Mouse (Mus musculus): Measurements from ENCODE around the gene Dnajc17.

Gene Dnajc17

DNA sequence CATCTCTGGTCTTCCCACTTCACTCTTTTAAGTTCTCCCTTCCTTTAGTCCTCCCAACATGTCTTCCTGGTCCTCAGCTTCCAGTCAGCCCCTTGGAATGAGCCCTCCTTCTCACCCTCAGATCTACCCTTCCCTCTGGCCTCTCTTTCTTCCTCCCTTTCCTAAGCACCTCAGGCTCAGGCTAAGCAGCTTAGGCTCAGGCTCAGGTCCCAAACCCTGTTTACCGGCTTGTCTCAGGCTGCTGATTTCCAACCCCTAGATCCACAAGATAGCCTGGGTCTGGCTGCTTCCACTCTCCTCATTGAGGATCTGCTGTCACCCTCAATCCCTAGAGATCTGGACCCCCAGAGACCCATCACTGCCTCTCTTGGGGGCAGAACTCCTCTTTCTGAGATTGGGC, 10.5 kb downstream of the Dnajc17 start:
- DNase-seq (ENCODE audit: low read depth, low spot score): no peak

DNA sequence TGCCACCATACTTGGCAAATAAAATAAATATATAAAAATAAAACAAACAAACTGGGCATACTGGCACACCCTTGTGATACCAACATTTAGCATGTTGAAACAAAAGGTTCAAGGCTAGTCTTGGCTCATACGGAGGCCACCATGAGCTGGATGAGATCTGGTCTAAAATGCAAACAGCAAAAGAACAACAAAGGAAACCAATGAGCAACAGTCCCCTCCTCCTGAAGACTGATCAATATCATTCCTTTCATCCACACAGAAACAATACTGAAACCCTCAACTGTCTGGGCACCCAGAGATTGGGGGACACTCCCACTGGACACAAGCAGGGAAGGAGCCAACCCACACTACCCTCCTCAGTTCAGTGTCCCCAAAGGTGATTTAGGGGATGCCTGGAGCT, 11.1 kb downstream of the Dnajc17 start:
- DNase-seq (ENCODE audit: low read depth, low spot score): no peak

DNA sequence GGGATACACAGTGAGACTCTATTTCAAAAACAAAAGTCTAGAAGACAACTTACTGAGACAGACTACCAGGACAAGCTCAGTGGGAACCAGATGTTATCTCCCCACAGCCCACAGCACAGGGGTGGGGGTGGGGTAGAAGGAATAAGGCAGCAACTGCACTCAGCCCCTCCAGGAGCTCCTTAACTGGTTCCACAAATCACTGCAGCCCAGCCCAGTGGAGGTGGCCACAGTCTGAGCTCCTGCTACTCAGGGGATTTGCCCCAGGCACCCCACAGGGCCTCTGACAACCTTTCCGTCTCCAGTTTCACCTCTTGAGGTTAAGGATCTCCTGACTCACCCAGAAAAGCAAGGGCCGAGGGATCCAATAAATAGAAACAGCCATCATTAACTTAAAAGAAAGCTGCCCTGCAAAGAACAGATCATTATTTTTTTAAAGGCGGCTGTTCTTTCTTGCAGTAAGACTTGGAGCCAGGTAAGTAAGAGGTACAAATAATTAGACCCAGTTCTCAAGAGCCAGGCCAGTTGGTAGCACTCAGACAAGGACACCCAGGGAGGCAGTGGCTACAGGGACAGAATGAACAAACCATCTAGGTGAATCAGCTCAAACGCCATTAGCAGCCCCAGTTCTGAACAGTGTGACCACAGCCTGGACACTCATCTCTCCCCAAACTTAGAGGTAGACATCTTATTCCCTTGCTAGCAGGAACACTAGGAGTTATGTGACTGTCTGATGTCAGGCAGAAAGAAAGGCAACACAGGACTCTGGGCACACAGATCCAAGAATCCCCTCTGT, 12.1 kb downstream of the Dnajc17 start:
- no peak for DNase-seq (ENCODE audit: low read depth, low spot score)

DNA sequence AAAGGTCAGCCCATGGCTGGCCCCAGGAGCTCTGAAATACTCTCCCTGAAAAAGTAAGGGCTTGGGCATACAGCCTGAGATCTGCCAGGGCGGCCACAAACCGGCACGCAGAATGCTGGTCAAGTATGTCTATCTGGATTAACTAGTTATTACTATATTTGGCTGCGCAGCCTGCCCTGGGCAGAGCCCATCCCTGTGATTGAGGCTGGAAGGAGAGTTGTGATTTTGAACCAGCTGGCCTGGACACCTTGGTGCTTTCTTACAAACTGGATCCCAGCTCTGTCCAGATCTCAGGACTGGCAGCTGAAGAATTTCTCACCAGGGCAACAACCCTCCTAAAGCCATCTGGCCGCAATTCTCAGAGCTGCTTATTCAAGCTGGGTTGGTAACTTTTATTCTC, 14.5 kb downstream of the Dnajc17 start:
- peak; percentile 35 for DNase-seq (ENCODE audit: low read depth, low spot score)

DNA sequence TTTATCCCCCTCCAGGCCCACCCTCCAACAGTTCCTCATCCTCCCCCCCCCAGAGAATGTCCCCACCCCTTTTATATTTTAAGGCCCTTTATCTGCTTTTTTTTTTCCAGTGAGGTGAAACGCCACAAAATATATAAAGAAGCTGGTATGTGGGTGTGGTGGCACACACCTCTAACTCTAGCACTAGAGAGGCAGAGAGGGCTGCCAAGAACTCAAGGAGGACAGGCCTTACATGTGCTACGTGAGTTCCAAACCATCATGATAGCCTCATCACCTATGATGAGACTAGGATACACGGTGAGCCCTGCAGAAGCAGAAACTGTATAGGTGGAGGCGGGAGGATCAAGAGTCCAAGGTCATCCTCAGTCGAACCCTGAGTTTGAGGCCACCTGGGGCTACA, 17.6 kb downstream of the Dnajc17 start:
- no peak for DNase-seq (ENCODE audit: low read depth, low spot score)

DNA sequence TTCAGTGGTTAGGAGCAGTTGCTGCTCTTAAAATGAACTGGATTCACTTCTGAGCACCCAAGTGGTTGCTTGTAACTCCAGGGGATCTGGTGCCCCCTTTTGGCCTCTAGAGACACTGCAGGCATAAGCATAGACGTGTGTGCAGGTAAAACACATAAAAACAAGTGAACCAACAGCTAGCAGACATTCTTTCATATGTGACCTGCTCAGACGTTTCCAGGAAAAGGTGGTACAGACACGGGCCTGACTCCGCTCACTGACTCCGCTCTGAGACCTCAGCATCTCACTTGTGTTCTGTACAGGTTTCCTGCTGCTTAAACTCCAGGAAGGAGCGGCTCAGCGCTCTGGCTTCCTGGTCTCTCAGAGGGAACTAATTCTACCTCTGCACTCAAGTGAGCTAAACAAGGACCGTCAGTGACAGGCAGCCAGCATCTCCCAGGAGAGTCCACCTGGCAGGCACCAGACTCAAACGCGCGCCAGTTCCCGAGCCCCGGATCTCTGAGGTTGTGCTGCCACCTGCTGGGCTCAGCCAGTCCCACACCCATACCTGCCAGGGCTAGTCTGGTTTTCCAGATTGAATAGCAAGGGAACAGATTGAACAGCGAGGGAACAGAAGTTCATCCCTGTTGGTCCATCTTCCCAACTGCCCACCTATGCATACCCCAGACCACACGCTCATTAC, 19.4 kb downstream of the Dnajc17 start:
- peak; percentile 89 for DNase-seq (ENCODE audit: low read depth, low spot score)

DNA sequence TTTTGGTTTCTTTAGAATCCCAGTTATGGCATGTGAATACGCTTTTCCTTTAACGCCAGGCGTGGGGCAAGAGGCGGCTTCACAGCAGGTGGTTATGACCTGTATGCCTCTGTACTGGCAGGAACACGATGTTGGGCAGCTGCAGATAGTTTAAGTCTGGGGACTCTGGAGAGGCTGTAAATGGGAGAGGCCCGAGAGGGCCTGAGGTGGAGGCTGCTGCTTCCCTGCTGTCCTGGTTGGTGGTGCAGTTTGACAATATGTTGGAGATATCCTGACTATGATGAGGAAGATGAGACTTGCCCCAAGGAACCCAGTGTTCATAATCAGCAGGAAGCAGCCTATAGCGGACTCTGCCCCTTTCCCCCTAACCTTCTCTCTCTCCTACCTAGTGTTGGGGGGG, 25.7 kb downstream of the Dnajc17 start:
- no peak for DNase-seq (ENCODE audit: low read depth, low spot score)

DNA sequence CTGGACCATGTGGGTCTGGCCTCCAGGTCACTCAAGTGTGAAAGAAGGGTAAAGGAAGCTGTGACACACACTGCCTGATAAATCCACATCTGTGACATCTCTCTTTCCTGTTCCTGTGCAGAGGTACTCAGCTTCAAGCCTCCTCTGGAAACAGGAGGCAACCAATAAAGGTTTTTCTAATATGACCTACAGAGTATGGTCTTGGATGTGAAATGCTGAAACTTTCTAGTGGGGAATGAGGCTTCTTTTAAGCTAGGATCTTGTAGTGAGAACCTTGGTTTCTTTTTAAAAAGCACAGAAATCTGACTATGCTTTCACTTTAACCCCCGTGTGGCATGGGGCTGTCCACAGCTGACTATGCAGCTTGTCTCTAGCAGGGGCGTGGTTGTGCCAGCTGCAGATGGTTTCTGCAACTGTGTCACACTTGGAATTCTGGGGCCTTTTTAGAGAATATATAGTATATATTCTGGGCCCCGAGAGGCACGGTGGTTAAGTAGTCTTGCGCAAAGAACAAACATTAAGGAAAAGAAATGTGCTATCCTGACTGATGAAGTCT, 31.1 kb downstream of the Dnajc17 start:
- no peak for DNase-seq (ENCODE audit: low read depth, low spot score)

DNA sequence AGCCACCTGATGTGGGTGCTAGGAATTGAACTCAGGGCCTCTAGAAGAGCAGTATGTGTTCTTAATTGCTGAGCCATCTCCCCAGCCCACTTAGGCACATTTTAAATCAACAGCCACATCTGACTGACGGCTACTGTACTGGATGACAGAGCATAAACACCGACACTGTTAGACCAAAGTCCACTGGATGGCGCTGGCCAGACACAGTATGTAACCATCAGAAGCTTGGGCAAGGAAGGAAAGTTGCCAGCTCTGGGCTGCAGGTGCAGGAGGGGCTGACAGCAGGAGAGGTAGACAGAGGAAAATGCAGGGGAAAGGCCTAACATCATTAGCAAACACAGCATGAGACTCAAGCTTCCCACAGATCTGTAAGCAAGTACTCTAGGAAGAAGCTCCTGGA, 31.8 kb downstream of the Dnajc17 start:
- no peak for DNase-seq (ENCODE audit: low read depth, low spot score)

DNA sequence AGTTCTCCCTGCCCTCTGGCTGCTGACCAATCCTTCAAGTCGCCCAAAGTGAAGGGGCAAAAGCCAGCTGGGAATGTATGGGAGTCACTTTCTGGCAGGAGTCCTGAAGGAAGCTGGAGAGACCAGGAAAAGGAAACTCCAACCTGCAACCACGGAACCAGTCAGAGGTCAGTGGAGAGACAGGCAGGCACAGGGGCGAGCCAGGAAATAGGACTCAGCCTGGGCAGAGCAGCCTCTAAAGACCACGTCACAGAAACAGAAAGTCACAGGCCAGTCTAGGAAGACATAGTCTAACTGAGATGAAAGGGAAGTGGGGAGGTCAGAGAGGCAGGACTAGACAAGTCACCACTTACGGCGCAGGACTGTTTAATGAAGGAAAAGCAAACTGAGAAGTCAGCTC, 33.0 kb downstream of the Dnajc17 start:
- DNase-seq (ENCODE audit: low read depth, low spot score): no peak

DNA sequence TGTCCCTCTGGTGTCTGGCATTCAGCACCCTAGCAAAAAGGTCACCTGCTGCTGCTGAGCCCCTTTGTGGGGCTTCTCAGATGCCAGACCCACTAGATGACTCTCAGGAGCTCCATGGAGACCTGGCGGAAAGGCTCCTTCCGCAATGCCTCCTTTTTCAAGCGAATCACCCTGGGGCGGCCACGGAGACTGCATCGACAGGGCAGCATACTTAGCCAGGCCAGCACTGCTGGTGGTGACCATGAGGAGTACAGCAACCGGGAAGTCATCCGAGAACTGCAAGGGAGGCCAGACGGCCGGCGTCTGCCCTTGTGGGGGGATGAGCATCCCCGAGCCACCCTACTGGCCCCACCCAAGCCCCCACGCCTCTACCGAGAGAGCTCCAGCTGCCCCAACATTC, 33.7 kb downstream of the Dnajc17 start:
- DNase-seq (ENCODE audit: low read depth, low spot score): no peak

DNA sequence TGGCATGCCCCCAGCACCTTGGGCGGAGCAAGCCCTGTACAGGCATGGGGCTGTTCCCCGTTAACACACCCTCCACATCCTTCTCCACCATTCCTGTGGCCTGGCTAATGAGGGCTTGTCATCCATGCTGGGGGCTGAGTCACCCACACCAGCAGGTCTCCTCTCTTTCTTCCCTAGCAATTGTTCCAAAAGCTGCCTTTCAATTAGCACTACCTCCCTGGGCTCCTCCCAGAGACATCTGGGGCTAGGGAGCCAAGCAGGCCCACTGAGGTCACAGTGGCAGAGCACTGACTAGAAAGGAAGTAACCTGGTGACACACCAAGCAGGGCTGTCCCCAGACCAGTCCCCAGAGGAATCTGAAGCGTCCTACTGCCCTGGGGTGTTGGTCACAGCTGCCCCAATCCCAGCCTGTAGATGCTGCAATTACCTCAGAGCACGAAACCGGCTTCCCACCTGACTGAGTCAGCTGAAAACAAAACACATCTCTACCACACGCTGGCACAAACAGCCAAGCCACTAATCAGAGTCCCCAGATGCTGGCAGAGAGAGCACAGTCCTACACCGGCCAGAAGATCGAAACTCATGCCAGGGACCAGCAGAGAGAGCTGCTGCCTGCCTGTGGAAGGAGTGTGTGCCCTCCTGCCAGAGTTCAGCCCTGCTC, 34.5 kb downstream of the Dnajc17 start, which contains the start of gene Gm14137:
Gm14137 (plus strand) TSS at position 519 of the 661 bp plus-strand sequence.
- DNase-seq (ENCODE audit: low read depth, low spot score): peak; percentile 63

DNA sequence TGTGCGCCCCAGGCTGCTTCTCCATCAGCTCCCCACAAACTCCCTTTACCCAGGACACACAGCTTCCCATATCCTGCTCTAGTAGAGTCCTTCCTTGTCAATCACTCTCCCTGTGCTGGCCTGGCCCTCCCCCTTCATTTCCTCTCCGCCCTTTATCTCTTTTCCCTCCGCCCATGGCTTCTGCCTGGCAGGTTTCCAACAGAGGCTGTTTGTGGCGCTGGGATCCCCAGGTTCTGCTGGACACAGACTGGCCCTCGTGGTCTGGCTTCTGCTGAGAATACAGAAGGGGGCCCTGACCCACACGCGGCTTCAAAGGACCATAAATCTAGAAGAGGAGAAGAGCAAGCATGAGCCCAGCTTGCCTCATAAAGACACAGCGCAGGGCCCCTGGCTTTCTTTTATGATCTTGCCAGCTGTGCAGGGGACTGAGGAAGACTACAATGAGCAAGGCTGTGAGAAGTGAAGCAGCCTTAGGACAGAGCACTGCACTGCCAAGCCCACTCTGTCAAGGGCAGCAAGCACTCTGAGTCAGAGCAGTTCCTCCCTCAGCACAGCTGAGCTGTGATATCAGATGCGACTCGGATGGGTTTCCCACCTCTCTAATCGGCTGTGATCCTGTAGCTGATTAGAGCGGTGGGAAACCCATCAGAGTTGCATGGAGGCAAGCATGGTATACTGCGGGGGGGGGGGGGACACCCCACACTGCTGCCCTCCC, 35.6 kb downstream of the Dnajc17 start:
- peak; percentile 52 for DNase-seq (ENCODE audit: low read depth, low spot score)

DNA sequence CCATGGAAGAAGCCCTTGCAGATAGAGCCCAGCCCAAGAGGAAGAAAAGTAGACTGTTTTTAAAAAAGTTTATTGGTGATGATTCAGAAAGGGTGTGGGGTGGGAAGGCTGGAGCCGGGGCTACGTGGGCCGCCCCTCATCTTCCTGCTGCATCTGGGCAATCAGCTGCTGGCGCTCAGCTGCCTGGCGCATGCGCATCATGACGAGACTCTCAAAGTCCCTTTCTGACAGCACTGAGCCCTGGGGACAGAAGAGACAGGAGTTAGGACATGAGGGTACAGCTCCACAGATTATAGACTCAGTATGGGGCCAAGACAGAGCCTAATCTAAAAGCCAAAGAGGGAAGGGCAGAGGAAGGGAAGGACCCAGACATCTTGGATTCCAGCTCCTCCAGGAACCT, 36.1 kb downstream of the Dnajc17 start:
- no peak for DNase-seq (ENCODE audit: low read depth, low spot score)

DNA sequence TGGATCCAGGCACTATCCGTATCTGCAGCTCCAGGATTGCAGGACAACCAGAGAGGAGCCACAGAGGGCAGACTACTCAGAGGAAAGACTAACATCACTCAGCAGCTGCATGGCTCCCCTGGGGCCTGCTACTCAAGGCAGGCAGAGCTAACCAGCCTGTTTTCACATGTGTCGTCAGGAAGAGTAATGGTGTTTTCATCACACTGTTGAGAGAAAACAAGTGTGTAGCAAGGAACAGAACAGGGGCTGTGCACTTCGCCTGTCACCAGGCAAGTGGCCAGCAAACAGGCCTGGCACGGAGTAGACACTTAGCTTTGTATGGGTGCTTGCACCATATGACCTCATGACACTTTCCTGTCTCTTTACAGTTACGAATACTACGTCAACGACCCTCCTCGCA, 37.0 kb downstream of the Dnajc17 start:
- DNase-seq (ENCODE audit: low read depth, low spot score): no peak

DNA sequence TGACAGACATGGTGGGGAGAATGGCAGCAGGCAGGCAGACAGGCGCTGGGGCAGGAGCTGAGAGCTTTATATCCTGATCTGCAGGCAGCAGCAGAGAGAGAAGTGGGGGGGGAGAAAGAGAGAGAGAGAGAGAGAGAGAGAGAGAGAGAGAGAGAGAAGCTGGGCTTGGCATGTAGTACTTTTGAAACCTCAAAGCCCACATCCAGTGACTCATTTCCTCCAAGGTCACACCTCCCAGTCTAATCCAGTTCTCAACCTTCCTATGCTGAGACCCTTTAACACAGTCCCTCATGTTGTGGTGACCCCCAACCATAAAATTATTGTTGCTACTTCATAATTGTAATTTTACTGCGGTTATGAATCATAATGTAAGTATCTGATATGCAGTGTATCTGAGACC, 38.3 kb downstream of the Dnajc17 start:
- no peak for DNase-seq (ENCODE audit: low read depth, low spot score)

DNA sequence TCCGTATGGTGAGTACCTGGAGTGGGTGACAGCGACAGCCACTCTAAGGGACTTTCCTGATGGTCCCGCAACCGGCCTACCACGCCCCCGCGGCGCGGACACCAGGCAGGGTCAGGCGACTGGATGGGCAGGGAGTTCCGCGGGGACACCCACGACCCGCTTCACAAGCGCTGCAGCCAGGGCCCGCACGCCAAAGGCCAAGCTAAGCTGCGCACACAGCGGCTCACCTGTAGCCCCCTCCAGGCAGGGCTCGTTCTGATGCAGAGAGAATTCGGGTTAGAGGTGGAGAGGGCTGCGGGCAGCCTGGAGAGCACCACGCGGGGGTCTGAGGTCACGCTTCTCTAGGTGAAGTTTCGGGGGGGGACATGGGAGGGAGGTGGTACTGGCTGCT, 40.7 kb downstream of the Dnajc17 start:
- no peak for DNase-seq (ENCODE audit: low read depth, low spot score)

DNA sequence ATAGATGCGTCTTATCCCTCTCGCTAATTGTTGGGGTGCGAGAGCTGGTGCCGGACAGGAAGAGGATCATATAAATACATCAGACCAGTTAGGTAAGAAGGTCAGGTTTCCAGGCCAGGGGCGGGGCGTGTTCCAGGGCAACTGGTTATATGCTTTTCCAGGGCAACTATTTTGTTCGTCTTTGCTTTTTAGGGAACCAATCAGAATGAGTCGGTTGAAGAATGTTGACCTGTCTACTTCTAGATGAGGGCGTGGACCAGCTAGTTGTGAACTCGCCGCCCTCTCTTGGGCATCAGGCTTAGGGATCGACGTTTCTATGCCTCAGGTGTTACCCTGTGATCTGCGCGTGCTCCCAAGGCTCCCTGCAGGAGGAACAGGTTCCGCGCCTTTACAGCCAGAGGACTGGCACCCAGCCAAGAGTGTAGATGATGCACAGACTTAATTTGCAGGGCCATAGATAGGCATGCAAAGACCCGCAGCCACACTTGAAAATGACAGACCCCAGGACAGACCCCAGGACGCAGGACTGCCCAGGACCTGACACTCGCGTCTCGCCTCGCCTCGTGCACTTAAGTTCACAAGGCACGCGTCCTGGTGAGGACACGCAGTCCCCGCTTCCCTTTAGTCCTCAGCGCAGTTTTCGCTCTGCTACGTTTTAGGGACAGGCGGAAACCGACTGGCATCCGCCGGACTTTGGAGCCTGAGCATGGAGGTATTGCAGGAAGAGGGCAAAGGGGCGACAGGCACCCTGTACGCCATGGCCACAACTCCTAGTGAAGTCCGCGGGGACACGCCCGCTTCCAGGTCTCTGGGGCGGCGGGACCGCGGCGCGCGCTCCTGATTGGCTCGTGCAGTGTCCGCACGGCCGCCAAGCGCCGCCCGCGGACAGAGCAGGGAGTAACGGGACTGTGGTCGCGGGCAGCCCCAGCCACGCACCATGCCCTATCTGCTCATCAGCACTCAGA, 41.4 kb downstream of the Dnajc17 start, which contains the start of gene Gchfr:
Gchfr (plus strand) TSS at position 873 of the 965 bp plus-strand sequence.
- peak; percentile 48 for DNase-seq (ENCODE audit: low read depth, low spot score)

DNA sequence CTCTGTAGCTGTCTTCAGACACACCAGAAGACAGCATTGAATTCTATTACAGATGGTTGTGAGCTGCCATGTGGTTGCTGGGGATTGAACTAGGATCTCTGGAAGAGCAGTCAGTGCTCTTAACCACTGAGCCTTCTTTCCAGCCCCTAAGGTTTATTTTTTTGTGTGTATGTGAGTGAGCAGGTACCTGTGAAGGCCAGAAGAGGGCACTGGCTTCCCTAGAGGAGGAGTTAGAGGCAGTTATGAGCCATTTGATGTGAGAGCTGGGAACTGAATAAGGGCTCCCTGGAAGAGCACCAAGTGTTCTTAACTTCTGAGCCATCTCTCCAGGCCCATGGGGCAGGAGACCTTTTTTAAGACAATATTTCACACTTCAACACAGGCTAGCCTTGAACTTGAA, 43.2 kb downstream of the Dnajc17 start:
- no peak for DNase-seq (ENCODE audit: low read depth, low spot score)

DNA sequence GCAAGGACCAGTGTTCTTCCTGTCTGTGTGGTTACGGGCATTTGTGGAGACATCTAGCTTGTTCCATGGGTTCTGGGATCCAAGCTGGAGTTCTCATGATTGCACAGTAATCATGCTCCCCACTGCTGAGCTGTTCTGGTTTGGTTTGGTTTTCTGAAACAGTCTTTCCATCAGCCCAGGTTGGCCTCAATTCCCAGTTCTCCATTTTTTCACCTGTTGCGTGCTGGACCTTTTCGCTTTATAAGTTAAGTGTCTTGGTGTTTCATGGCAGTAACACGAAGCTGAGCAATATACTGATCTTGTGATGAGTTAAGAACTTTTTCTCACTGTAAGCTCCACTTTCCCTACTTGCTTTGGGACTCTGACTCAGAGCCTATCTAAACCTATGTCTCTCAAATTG, 44.6 kb downstream of the Dnajc17 start:
- DNase-seq (ENCODE audit: low read depth, low spot score): no peak

DNA sequence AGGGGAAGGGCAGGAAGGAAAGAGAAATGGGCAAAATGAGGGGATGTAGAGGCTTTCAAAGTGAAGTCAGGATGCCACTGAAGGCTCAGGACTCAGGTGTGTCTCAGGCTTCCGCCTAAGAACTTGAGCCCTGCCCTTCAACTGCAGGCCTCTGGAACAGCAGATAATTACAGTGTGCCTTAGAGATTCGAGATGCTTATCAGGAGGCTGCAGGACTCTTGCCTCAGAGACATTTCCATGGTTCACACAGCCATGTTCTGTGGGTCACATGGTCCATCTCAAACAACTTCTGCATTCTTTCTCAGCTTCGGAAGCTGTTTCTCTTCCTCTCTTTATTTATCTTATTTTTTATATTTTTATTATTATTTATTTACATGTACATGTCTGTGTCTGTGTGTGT, 45.5 kb downstream of the Dnajc17 start:
- DNase-seq (ENCODE audit: low read depth, low spot score): no peak
